Comparison of ENCODE assay signal across 9 mouse cellular contexts in the genomic region with DNA sequence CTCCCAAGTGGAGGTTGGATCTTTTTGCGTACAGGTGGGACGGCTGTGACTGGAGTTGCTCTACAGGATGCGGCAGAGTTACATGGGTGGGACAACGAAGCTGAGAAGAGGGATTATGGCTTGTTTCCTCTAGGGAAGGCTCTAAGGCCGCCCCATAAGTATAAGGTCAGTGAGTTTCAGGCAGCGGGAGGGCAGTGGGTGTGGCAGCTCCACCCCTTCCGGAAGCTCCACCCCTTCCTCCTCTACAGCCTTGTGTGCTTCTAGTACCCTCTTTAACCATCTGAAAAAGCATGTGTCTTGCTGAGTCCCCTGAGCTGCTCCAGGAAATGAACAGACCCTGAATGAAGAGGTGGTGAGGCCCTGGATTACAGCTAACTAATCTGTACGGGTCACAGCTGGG.
A peak's percentile ranks its signal among the peaks of the same experiment; 100 is the strongest.
DNase-seq lines count a peak whose midpoint lies in the region; ATAC-seq lines count a peak whose summit lies in the region.
"Had no signal": no experiment of that assay in that cellular context is flagged by ENCODE, and none has a peak within 500 bp of the region (broad histone marks: within the 10 kb centered on the region; RNA-seq: fewer than 3 reads in every experiment).

No protein-coding gene starts in this region.

- H3K9ac ChIP-seq in heart, embryonic 13.5 days, result no peak overlapping the region
- no peak overlapping the region for H3K9ac ChIP-seq in midbrain, embryonic 16.5 days (ENCODE audit: low read depth, low read length)
- H3K9ac ChIP-seq: limb, embryonic 15.5 days had no signal

- H3K27ac ChIP-seq in heart, embryonic 13.5 days (replicated peaks), result peak overlapping the region; percentile 85
- H3K27ac ChIP-seq in midbrain, embryonic 16.5 days (ENCODE audit: low read length), result peak overlapping the region; percentile 78
- H3K27ac ChIP-seq: limb, embryonic 15.5 days had no signal

- no peaks in the 10 kb centered on the region for H3K9me3 ChIP-seq in heart, embryonic 13.5 days
- H3K9me3 ChIP-seq in midbrain, embryonic 16.5 days (replicated peaks; ENCODE audit: control insufficient read depth, low read length, poor library complexity, severe bottlenecking), result no peaks in the 10 kb centered on the region
- H3K9me3 ChIP-seq: limb, embryonic 15.5 days had no signal

- no peak overlapping the region for H3K4me2 ChIP-seq in heart, embryonic 13.5 days
- no peak overlapping the region for H3K4me2 ChIP-seq in midbrain, embryonic 16.5 days (ENCODE audit: low read length)
- H3K4me2 ChIP-seq: limb, embryonic 15.5 days had no signal

- peaks cover 53% of the 10 kb centered on the region for H3K4me1 ChIP-seq in heart, embryonic 13.5 days
- peaks cover 25% of the 10 kb centered on the region for H3K4me1 ChIP-seq in midbrain, embryonic 16.5 days (ENCODE audit: control insufficient read depth, insufficient read depth, low read length)

- H3K36me3 ChIP-seq in heart, embryonic 13.5 days, result no peaks in the 10 kb centered on the region
- H3K36me3 ChIP-seq in midbrain, embryonic 16.5 days (ENCODE audit: control insufficient read depth, insufficient read depth, low read length), result no peaks in the 10 kb centered on the region
- H3K36me3 ChIP-seq: limb, embryonic 15.5 days had no signal

- no peak overlapping the region for H3K4me3 ChIP-seq in heart, embryonic 13.5 days
- H3K4me3 ChIP-seq in midbrain, embryonic 16.5 days (ENCODE audit: low read depth, low read length), result no peak overlapping the region
- H3K4me3 ChIP-seq: limb, embryonic 15.5 days had no signal

- DNase-seq in spleen, adult 18-20 months, result peak; percentile 50 to 68
- no peak for DNase-seq in spleen, adult 12 weeks (ENCODE audit: low spot score)
- DNase-seq in kidney, postnatal 10 days, result peak; percentile 66
- peak; percentile 56 to 67 for DNase-seq in thymus, postnatal 36 days
- DNase-seq in layer of hippocampus, postnatal 10 days (ENCODE audit: low spot score in 2 of 2), result no peak
- DNase-seq in urinary bladder, postnatal 4 days (ENCODE audit: low spot score in 2 of 2), result no peak

- H3K27me3 ChIP-seq in heart, embryonic 13.5 days (replicated peaks), result no peaks in the 10 kb centered on the region
- no peaks in the 10 kb centered on the region for H3K27me3 ChIP-seq in midbrain, embryonic 16.5 days (ENCODE audit: control insufficient read depth, insufficient read depth, low read depth, low read length)
- H3K27me3 ChIP-seq: limb, embryonic 15.5 days had no signal

- 44% methylated on average over 8 of the region's 8 CpGs for WGBS in heart, embryonic 13.5 days
- WGBS in midbrain, embryonic 16.5 days, result 11% methylated on average over 8 of the region's 8 CpGs

- ATAC-seq in heart, embryonic 13.5 days (ENCODE audit: extremely low read depth, insufficient number of reproducible peaks, low FRiP score, low TSS enrichment), result no peak
- ATAC-seq in midbrain, embryonic 16.5 days, result no peak

Comparison
In these comparisons a context has a peak if more than half of its experiments do, and no peak if none do; other contexts are left out.
1. DNase-seq: peak in spleen, adult 18-20 months (2 of 2), kidney, postnatal 10 days (single experiment) and thymus, postnatal 36 days (2 of 2); none in spleen, adult 12 weeks (single experiment), layer of hippocampus, postnatal 10 days (0 of 2) and urinary bladder, postnatal 4 days (0 of 2).